Mouse (Mus musculus): Measurements from ENCODE around the gene Gabpa.

Gene Gabpa

DNA sequence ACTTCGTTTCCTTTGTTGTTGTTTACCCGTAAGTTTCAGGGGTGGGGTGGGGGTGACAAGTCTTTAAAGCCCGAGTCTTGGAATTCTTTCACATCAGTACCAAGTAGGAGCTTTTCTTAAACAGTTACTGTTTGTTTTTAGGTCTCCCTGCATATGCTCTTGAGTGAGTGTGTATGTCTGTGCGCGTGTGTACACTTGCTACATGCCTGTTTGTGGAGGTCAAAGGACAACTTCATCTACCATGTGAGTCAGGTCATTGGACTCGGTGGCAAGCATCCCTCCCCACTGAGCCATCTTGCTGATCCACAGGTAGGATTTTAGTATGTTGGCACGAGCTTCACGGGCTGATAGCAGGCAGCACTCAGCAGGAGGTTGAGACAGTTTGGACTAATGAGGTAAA is 39.1 kb downstream of the Gabpa start:
- DNase-seq: no peak

DNA sequence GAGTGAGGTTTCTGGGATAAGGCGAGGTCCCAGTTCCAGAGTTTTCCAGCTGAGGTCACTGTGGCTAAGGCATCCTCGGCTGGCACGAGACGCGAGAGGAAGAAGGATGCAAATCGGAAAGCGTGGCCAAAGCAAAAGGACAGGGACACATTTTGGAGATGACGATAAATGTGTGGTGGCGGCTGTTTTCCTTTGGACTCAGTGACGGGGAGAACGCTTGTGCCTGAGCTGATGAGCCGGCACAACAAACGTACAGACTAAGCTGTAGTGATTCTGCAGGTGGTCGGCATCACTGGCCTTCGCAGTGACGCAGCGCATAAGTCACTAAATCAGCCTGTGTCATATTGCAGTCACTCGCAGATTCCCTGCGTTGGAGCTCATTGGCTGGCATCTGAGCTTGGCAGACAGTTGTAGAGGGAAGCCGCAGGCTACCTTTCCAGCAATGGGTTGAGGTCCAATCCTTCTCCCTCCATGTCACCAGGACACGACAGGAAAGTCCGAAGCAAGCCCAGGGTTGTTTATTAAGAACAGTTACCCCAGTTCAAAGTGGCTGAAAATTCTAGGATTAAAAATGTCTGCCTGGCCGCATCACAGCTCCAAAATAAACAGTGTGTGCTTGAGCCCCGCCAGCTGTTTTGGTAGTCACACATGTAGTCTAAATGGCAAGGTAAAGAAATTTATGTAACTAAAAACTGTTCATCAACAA is 40.4 kb downstream of the Gabpa start:
- peak; percentile 32 for DNase-seq

- DNase-seq: no peak
Measured at GRCm38 (mm10) chr16:84875718-84876035, 41.0 kb downstream of the Gabpa start.

DNA sequence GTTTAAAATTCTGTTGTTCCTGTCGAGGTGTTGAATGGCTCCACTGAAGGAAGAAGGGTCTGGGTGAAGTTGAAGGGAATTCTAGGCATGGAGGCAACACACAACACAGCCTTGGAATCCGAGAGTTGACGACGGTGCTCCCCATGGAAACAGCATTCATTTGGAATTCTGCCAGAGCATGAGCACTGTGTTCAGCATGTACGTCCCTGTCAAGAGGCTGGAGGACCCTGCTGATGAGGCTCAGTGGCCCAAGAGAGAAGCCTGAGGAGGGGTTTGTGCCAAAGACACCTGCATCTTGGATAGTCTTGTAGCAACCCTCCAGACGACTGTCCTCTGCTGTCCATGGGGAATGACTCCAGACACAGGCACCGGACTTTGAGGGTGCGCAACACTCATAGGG is 41.4 kb downstream of the Gabpa start:
- DNase-seq: no peak

- DNase-seq: peak; percentile 81
Measured at GRCm38 (mm10) chr16:84879146-84879545, 44.4 kb downstream of the Gabpa start.

- no peak for DNase-seq
Measured at GRCm38 (mm10) chr16:84881168-84881567, 46.4 kb downstream of the Gabpa start.

- DNase-seq: no peak
Measured at GRCm38 (mm10) chr16:84881754-84882321, 47.1 kb downstream of the Gabpa start.

GRCm38 (mm10) chr16:84884572-84884971 is 49.8 kb downstream of the Gabpa start:
- DNase-seq: no peak

DNA sequence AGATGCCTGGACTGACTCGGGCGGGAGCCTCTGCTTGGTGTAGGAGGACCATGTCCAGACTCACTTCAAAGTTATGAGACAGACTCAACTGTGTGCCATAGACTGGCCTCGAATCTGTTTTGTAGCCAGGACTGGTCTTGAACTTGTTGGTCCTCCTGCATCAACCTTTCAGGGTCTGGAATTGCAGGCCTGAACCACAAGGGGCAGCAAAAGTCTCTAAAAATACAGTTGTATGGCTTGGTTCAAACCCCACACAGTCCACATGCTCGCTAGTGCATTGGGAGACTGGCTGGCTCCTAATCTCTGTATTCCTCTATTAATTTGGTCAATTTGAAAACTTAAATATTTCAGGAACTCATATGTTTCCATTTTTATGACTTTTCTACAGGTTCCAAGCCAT is 68.3 kb downstream of the Gabpa start:
- DNase-seq: no peak

GRCm38 (mm10) chr16:84911477-84912165 is 76.9 kb downstream of the Gabpa start:
- DNase-seq: no peak

All from cerebellum, adult 9-10 months (tissue).